In the genomic region with DNA sequence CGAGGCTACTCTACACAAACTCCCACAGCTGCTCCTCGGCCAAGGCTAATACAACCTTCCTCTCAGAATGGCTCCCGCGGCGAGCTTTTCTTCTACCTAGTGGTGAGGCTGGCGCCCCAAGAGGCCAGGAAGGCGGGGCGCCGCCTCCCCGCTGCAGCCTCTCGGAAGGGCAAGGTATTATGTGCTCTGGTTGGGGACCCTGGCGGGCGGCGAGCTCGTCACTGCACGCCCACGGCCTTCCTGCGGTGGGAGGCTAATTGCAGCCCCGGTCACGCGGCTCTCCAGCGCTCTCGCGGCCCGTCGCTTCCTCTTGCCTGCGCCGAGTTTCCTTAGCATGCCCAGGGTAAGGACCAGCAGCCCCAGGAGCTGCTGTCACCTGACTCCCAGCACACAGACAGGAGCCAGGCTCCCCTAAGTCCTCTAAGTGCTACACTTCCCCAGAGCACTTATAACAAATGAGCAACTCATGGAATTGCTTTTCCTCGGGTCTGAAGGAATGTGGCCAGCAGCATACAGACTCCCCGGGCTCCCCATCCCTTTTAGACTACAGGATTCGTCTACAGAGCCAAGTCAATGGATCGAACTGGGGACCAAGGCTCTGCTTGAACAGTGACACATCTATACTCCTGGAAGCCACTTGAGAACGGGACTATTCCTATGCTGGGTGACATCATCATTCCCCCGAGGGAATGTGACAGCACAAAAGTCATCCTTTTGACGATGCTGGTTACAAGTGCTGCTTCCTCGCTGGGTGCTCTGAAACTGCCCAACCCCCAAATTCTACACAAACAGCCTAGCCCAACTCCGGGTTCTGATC, we compare ENCODE assay signal across 9 mouse cellular contexts. TPM values are rescaled to one million over a fixed set of nuclear protein-coding genes. Genes with fewer than 3 reads are reported as not detected.
DNase-seq lines count a peak whose midpoint lies in the region; ATAC-seq and TF ChIP-seq lines count a peak whose summit lies in the region.
"Had no signal": no experiment of that assay in that cellular context is flagged by ENCODE, and none has a peak within 500 bp of the region (broad histone marks: within the 10 kb centered on the region; RNA-seq: fewer than 3 reads in every experiment).

No protein-coding gene starts in this region.

- WGBS in forebrain, embryonic 15.5 days = 1% methylated on average over 37 of the region's 37 CpGs
- 3% methylated on average over 37 of the region's 37 CpGs for WGBS in hindbrain, embryonic 10.5 days

- no peaks in the 10 kb centered on the region for H3K9me3 ChIP-seq in E14TG2a.4 (ENCODE audit: low read length)
- no peaks in the 10 kb centered on the region for H3K9me3 ChIP-seq in forebrain, embryonic 15.5 days
- H3K9me3 ChIP-seq in hindbrain, embryonic 10.5 days = no peaks in the 10 kb centered on the region

- peaks cover 40% of the 10 kb centered on the region for H3K4me1 ChIP-seq in E14TG2a.4 (replicated peaks; ENCODE audit: low read depth, low read length)
- peaks cover 23% of the 10 kb centered on the region for H3K4me1 ChIP-seq in forebrain, embryonic 15.5 days
- peaks cover 28% of the 10 kb centered on the region for H3K4me1 ChIP-seq in hindbrain, embryonic 10.5 days (replicated peaks)

- peaks cover 33% of the 10 kb centered on the region for H3K27me3 ChIP-seq in E14TG2a.4 (ENCODE audit: insufficient read depth, low read length)
- no peaks in the 10 kb centered on the region for H3K27me3 ChIP-seq in forebrain, embryonic 15.5 days
- H3K27me3 ChIP-seq in hindbrain, embryonic 10.5 days (ENCODE audit: insufficient read depth, poor library complexity, severe bottlenecking) = peaks cover 36% of the 10 kb centered on the region

- peak; percentile 71 for ATAC-seq in forebrain, embryonic 15.5 days (replicated peaks)

- peak overlapping the region; percentile 71 for H3K4me2 ChIP-seq in forebrain, embryonic 15.5 days (replicated peaks)

- H3K36me3 ChIP-seq in E14TG2a.4 (ENCODE audit: insufficient read depth, low read length) = peaks cover 37% of the 10 kb centered on the region
- peaks cover 20% of the 10 kb centered on the region for H3K36me3 ChIP-seq in forebrain, embryonic 15.5 days
- peaks cover 31% of the 10 kb centered on the region for H3K36me3 ChIP-seq in hindbrain, embryonic 10.5 days

- H3K27ac ChIP-seq in forebrain, embryonic 15.5 days (replicated peaks) = peak overlapping the region; percentile 61
- H3K27ac ChIP-seq in hindbrain, embryonic 10.5 days = peak overlapping the region; percentile 83

- DNase-seq in c-Kit-positive CD71-negative TER-119-negative erythroid progenitor cells, embryonic 14.5 days (ENCODE audit: low read depth) = peak; percentile 53
- DNase-seq in hindbrain, embryonic 10.5 days (ENCODE audit: low spot score) = peak; percentile 56
- DNase-seq in layer of hippocampus, postnatal 10 days (ENCODE audit: low spot score in 2 of 2) = peak; percentile 55 to 62
- DNase-seq in lung, postnatal 25 days (ENCODE audit: low spot score) = peak; percentile 52
- DNase-seq in retina, postnatal 1 day = peak; percentile 81
- DNase-seq in thymus, postnatal 4 days = peak; percentile 73

- no peak for TF ChIP-seq CTCF in E14TG2a.4 (conservative IDR thresholded peaks at IDR 0.05; ENCODE audit: low read length)

- H3K4me3 ChIP-seq in E14TG2a.4 (replicated peaks; ENCODE audit: low read length) = peak overlapping the region; percentile 71
- peak overlapping the region; percentile 43 for H3K4me3 ChIP-seq in forebrain, embryonic 15.5 days
- peak overlapping the region; percentile 57 for H3K4me3 ChIP-seq in hindbrain, embryonic 10.5 days

- peak overlapping the region; percentile 68 for H3K9ac ChIP-seq in forebrain, embryonic 15.5 days (replicated peaks)

RNA-seq across cellular contexts. Expression of gene Gm27027, which starts 19.5 kb away (rescaled TPM):
- not detected in 2 replicates for polyA plus RNA-seq in forebrain, embryonic 15.5 days (2015; fragmentation: Nextera tagmentation; extraction: Ambion mirVana)
- not detected in 2 replicates for polyA plus RNA-seq in hindbrain, embryonic 10.5 days (2016; fragmentation: Nextera tagmentation; extraction: Ambion mirVana)
- total RNA-seq in layer of hippocampus, postnatal 10 days (2021) = not detected
- total RNA-seq: adrenal gland, postnatal 4 days had no signal

RNA-seq across cellular contexts. Expression of gene Gm13889, which starts 19.6 kb away (rescaled TPM):
- polyA plus RNA-seq in forebrain, embryonic 15.5 days (2015; fragmentation: Nextera tagmentation; extraction: Ambion mirVana) = 24.2 and 26.7 TPM in 2 replicates
- polyA plus RNA-seq in hindbrain, embryonic 10.5 days (2016; fragmentation: Nextera tagmentation; extraction: Ambion mirVana) = 3.0 and 4.0 TPM in 2 replicates
- total RNA-seq in layer of hippocampus, postnatal 10 days (2021) = 10 to 100 TPM; 44.4 to 49.5 TPM

RNA-seq across cellular contexts. Expression of gene Alkbh3, which starts 34.0 kb away (rescaled TPM):
- 54.9 and 58.1 TPM in 2 replicates for polyA plus RNA-seq in forebrain, embryonic 15.5 days (2015; fragmentation: Nextera tagmentation; extraction: Ambion mirVana)
- polyA plus RNA-seq in hindbrain, embryonic 10.5 days (2016; fragmentation: Nextera tagmentation; extraction: Ambion mirVana) = 57.5 and 58.7 TPM in 2 replicates
- total RNA-seq in layer of hippocampus, postnatal 10 days (2021) = 10 to 100 TPM; 22.6 to 26.9 TPM

Comparison
In these comparisons a context has a peak if more than half of its experiments do, and no peak if none do; other contexts are left out.
1. Peak in every context shown above with its lines: DNase-seq, ATAC-seq, H3K4me3 ChIP-seq and H3K27ac ChIP-seq.